Comparison of ENCODE assay signal across 10 mouse cellular contexts in the genomic region with DNA sequence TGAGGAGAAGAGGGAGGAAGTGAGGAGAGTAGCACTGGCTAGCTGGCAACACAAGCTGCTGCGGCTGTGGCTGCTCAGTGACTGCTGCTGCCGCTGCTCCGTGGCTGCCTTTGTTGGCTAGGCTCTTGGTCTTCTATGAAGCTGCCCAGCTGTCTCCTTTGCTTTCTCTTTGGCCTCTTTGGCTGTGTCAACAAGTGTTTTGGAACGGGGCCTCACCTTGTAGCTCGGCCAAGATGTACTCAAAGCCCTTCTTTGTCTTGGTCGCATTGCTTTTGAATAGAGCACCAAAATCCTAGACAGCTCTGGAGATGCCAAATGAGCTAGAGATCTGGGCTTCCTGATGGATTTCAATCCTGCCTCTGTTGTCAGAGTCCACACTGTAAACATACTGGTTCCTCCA. TPM values are rescaled to one million over a fixed set of nuclear protein-coding genes. Genes with fewer than 3 reads are reported as not detected.
DNase-seq lines count a peak whose midpoint lies in the region; ATAC-seq and TF ChIP-seq lines count a peak whose summit lies in the region.
"Had no signal": no experiment of that assay in that cellular context is flagged by ENCODE, and none has a peak within 500 bp of the region (broad histone marks: within the 10 kb centered on the region; RNA-seq: fewer than 3 reads in every experiment).

No protein-coding gene starts in this region.

- no peak for TF ChIP-seq CTCF in hindbrain, postnatal 0 days (IDR thresholded peaks at IDR 0.05; ENCODE audit: low read depth)

- H3K4me2 ChIP-seq in hindbrain, embryonic 15.5 days = 0 out of 2 replicates have a peak overlapping the region, but pooled peaks have one; percentile 4
- H3K4me2 ChIP-seq in hindbrain, postnatal 0 days (ENCODE audit: low read depth, low read length) = peak overlapping the region; percentile 13; the same call in 1 of the 2 replicates
- no peak overlapping the region for H3K4me2 ChIP-seq in lung, embryonic 16.5 days (ENCODE audit: low read depth, low read length)

- no peaks in the 10 kb centered on the region for H3K36me3 ChIP-seq in hindbrain, embryonic 15.5 days
- H3K36me3 ChIP-seq in hindbrain, embryonic 10.5 days = no peaks in the 10 kb centered on the region
- no peaks in the 10 kb centered on the region for H3K36me3 ChIP-seq in hindbrain, postnatal 0 days (ENCODE audit: insufficient read depth, low read length)
- no peaks in the 10 kb centered on the region for H3K36me3 ChIP-seq in lung, embryonic 16.5 days (ENCODE audit: control insufficient read depth, insufficient read depth, low read length)
- H3K36me3 ChIP-seq: G1E had no signal

- peak; percentile 93 for ATAC-seq in hindbrain, embryonic 15.5 days (ENCODE audit: low FRiP score, low read depth)
- ATAC-seq in hindbrain, postnatal 0 days = peak; percentile 98
- ATAC-seq in lung, embryonic 16.5 days (ENCODE audit: low read depth) = peak; percentile 61
- no peak for ATAC-seq in inflammation-experienced regulatory T-cells, adult 6 months

- WGBS in hindbrain, embryonic 15.5 days = 57% methylated on average over 6 of the region's 6 CpGs
- WGBS in hindbrain, embryonic 10.5 days = 82% methylated on average over 6 of the region's 6 CpGs
- 49% methylated on average over 6 of the region's 6 CpGs for WGBS in hindbrain, postnatal 0 days
- WGBS in lung, embryonic 16.5 days = 51% methylated on average over 6 of the region's 6 CpGs

- peak overlapping the region; percentile 43; the same call in 1 of the 2 replicates for H3K27ac ChIP-seq in hindbrain, embryonic 15.5 days (replicated peaks)
- H3K27ac ChIP-seq in hindbrain, embryonic 10.5 days = no peak overlapping the region
- 0 out of 2 replicates have a peak overlapping the region, but pooled peaks have one; percentile 29 for H3K27ac ChIP-seq in hindbrain, postnatal 0 days
- no peak overlapping the region for H3K27ac ChIP-seq in lung, embryonic 16.5 days (ENCODE audit: low read length)

- DNase-seq in hindbrain, embryonic 10.5 days (ENCODE audit: low spot score) = no peak
- peak; percentile 9 to 41 for DNase-seq in cerebellum, postnatal 25 days
- DNase-seq in hindbrain, postnatal 0 days (ENCODE audit: low spot score) = peak; percentile 89
- DNase-seq in kidney, adult 18-20 months = no peak
- no peak for DNase-seq in thymus, postnatal 14 days

- H3K9me3 ChIP-seq in hindbrain, embryonic 15.5 days = no peaks in the 10 kb centered on the region
- H3K9me3 ChIP-seq in hindbrain, embryonic 10.5 days = no peaks in the 10 kb centered on the region
- H3K9me3 ChIP-seq in hindbrain, postnatal 0 days (ENCODE audit: low read length) = no peaks in the 10 kb centered on the region
- no peaks in the 10 kb centered on the region for H3K9me3 ChIP-seq in lung, embryonic 16.5 days (ENCODE audit: control insufficient read depth, low read length)

- H3K4me1 ChIP-seq in hindbrain, embryonic 15.5 days (replicated peaks) = no peaks in the 10 kb centered on the region
- H3K4me1 ChIP-seq in hindbrain, embryonic 10.5 days (replicated peaks) = no peaks in the 10 kb centered on the region
- no peaks in the 10 kb centered on the region for H3K4me1 ChIP-seq in hindbrain, postnatal 0 days (ENCODE audit: insufficient read depth, low read length)
- no peaks in the 10 kb centered on the region for H3K4me1 ChIP-seq in lung, embryonic 16.5 days (replicated peaks; ENCODE audit: control insufficient read depth, insufficient read depth, low read length)

- no peak overlapping the region for H3K4me3 ChIP-seq in hindbrain, embryonic 15.5 days
- no peak overlapping the region for H3K4me3 ChIP-seq in hindbrain, embryonic 10.5 days
- no peak overlapping the region for H3K4me3 ChIP-seq in hindbrain, postnatal 0 days (ENCODE audit: low read length)
- H3K4me3 ChIP-seq in lung, embryonic 16.5 days (ENCODE audit: low read length) = no peak overlapping the region

- H3K27me3 ChIP-seq in hindbrain, embryonic 15.5 days = no peaks in the 10 kb centered on the region
- no peaks in the 10 kb centered on the region for H3K27me3 ChIP-seq in hindbrain, embryonic 10.5 days (ENCODE audit: insufficient read depth, poor library complexity, severe bottlenecking)
- H3K27me3 ChIP-seq in hindbrain, postnatal 0 days (ENCODE audit: insufficient read depth, low read length) = no peaks in the 10 kb centered on the region
- H3K27me3 ChIP-seq in lung, embryonic 16.5 days (ENCODE audit: control insufficient read depth, insufficient read depth, low read depth, low read length) = no peaks in the 10 kb centered on the region

- no peak overlapping the region for H3K9ac ChIP-seq in hindbrain, embryonic 15.5 days
- H3K9ac ChIP-seq in hindbrain, postnatal 0 days (replicated peaks; ENCODE audit: low read length) = no peak overlapping the region
- no peak overlapping the region for H3K9ac ChIP-seq in lung, embryonic 16.5 days (ENCODE audit: low read length)

RNA-seq across cellular contexts. Expression of a gene that starts 29.1 kb away (rescaled TPM):
- polyA plus RNA-seq in hindbrain, embryonic 15.5 days (2015; fragmentation: Nextera tagmentation; extraction: Ambion mirVana) = 24.4 and 27.4 TPM in 2 replicates
- polyA plus RNA-seq in hindbrain, embryonic 10.5 days (2016; fragmentation: Nextera tagmentation; extraction: Ambion mirVana) = 13.3 and 14.8 TPM in 2 replicates
- total RNA-seq in hindbrain, postnatal 0 days (2014; rRNA removed) = 21.3 and 44.7 TPM in 2 replicates
- polyA plus RNA-seq in hindbrain, postnatal 0 days (2015; fragmentation: Nextera tagmentation; extraction: Ambion mirVana) = 20.8 and 22.8 TPM in 2 replicates
- 17.3 and 19.4 TPM in 2 replicates for polyA plus RNA-seq in lung, embryonic 16.5 days (2015; fragmentation: Nextera tagmentation; extraction: Ambion mirVana)
- polyA plus RNA-seq in inflammation-experienced regulatory T-cells, adult 6 months (2017; shearing (Covaris generic)) = 10 to 100 TPM; 30.4 to 45.0 (median 34.4) TPM

RNA-seq across cellular contexts. Expression of a gene that starts 48.9 kb away (rescaled TPM):
- 0.04 and 0.05 TPM in 2 replicates for polyA plus RNA-seq in hindbrain, embryonic 15.5 days (2015; fragmentation: Nextera tagmentation; extraction: Ambion mirVana)
- not detected in 2 replicates for polyA plus RNA-seq in hindbrain, embryonic 10.5 days (2016; fragmentation: Nextera tagmentation; extraction: Ambion mirVana)
- total RNA-seq in hindbrain, postnatal 0 days (2014; rRNA removed) = 0.05 TPM in 1 of 2 replicates, not detected in the other
- 0.06 and 0.11 TPM in 2 replicates for polyA plus RNA-seq in hindbrain, postnatal 0 days (2015; fragmentation: Nextera tagmentation; extraction: Ambion mirVana)
- not detected in 2 replicates for polyA plus RNA-seq in lung, embryonic 16.5 days (2015; fragmentation: Nextera tagmentation; extraction: Ambion mirVana)
- polyA plus RNA-seq in inflammation-experienced regulatory T-cells, adult 6 months (2017; shearing (Covaris generic)) = not detected
- polyA plus RNA-seq: liver, embryonic 16.5 days had no signal

RNA-seq across cellular contexts. Expression of a gene that starts 51.6 kb away (rescaled TPM):
- polyA plus RNA-seq in hindbrain, embryonic 15.5 days (2015; fragmentation: Nextera tagmentation; extraction: Ambion mirVana) = 180 and 199 TPM in 2 replicates
- polyA plus RNA-seq in hindbrain, embryonic 10.5 days (2016; fragmentation: Nextera tagmentation; extraction: Ambion mirVana) = 178 and 208 TPM in 2 replicates
- 61.0 and 115 TPM in 2 replicates for total RNA-seq in hindbrain, postnatal 0 days (2014; rRNA removed)
- 177 and 183 TPM in 2 replicates for polyA plus RNA-seq in hindbrain, postnatal 0 days (2015; fragmentation: Nextera tagmentation; extraction: Ambion mirVana)
- 174 and 177 TPM in 2 replicates for polyA plus RNA-seq in lung, embryonic 16.5 days (2015; fragmentation: Nextera tagmentation; extraction: Ambion mirVana)
- 100 to 1,000 TPM; 152 to 243 (median 201) TPM for polyA plus RNA-seq in inflammation-experienced regulatory T-cells, adult 6 months (2017; shearing (Covaris generic))

RNA-seq across cellular contexts. Expression of a gene that starts 55.5 kb away (rescaled TPM):
- polyA plus RNA-seq in hindbrain, embryonic 15.5 days (2015; fragmentation: Nextera tagmentation; extraction: Ambion mirVana) = 16.4 and 16.9 TPM in 2 replicates
- 8.7 and 11.2 TPM in 2 replicates for polyA plus RNA-seq in hindbrain, embryonic 10.5 days (2016; fragmentation: Nextera tagmentation; extraction: Ambion mirVana)
- 55.5 and 68.2 TPM in 2 replicates for total RNA-seq in hindbrain, postnatal 0 days (2014; rRNA removed)
- polyA plus RNA-seq in hindbrain, postnatal 0 days (2015; fragmentation: Nextera tagmentation; extraction: Ambion mirVana) = 12.6 and 13.6 TPM in 2 replicates
- 8.9 and 9.8 TPM in 2 replicates for polyA plus RNA-seq in lung, embryonic 16.5 days (2015; fragmentation: Nextera tagmentation; extraction: Ambion mirVana)
- 10 to 100 TPM; 37.3 to 57.5 (median 52.3) TPM for polyA plus RNA-seq in inflammation-experienced regulatory T-cells, adult 6 months (2017; shearing (Covaris generic))

RNA-seq across cellular contexts. Expression of a gene that starts 56.0 kb away (rescaled TPM):
- not detected in 2 replicates for polyA plus RNA-seq in hindbrain, embryonic 15.5 days (2015; fragmentation: Nextera tagmentation; extraction: Ambion mirVana)
- not detected in 2 replicates for polyA plus RNA-seq in hindbrain, embryonic 10.5 days (2016; fragmentation: Nextera tagmentation; extraction: Ambion mirVana)
- not detected in 2 replicates for total RNA-seq in hindbrain, postnatal 0 days (2014; rRNA removed)
- not detected in 2 replicates for polyA plus RNA-seq in hindbrain, postnatal 0 days (2015; fragmentation: Nextera tagmentation; extraction: Ambion mirVana)
- polyA plus RNA-seq in lung, embryonic 16.5 days (2015; fragmentation: Nextera tagmentation; extraction: Ambion mirVana) = not detected in 2 replicates
- not detected for polyA plus RNA-seq in inflammation-experienced regulatory T-cells, adult 6 months (2017; shearing (Covaris generic))
- polyA plus RNA-seq: G1E; liver, embryonic 16.5 days had no signal

Comparison
In these comparisons a context has a peak if more than half of its experiments do, and no peak if none do; other contexts are left out.
1. H3K27ac ChIP-seq: peak in hindbrain, embryonic 15.5 days (single experiment) and hindbrain, postnatal 0 days (single experiment); none in hindbrain, embryonic 10.5 days (single experiment) and lung, embryonic 16.5 days (single experiment).
2. DNase-seq: peak in cerebellum, postnatal 25 days (2 of 2) and hindbrain, postnatal 0 days (single experiment); none in hindbrain, embryonic 10.5 days (single experiment), kidney, adult 18-20 months (single experiment) and thymus, postnatal 14 days (single experiment).